ENCODE assay signal across 8 mouse cellular contexts in the genomic region with DNA sequence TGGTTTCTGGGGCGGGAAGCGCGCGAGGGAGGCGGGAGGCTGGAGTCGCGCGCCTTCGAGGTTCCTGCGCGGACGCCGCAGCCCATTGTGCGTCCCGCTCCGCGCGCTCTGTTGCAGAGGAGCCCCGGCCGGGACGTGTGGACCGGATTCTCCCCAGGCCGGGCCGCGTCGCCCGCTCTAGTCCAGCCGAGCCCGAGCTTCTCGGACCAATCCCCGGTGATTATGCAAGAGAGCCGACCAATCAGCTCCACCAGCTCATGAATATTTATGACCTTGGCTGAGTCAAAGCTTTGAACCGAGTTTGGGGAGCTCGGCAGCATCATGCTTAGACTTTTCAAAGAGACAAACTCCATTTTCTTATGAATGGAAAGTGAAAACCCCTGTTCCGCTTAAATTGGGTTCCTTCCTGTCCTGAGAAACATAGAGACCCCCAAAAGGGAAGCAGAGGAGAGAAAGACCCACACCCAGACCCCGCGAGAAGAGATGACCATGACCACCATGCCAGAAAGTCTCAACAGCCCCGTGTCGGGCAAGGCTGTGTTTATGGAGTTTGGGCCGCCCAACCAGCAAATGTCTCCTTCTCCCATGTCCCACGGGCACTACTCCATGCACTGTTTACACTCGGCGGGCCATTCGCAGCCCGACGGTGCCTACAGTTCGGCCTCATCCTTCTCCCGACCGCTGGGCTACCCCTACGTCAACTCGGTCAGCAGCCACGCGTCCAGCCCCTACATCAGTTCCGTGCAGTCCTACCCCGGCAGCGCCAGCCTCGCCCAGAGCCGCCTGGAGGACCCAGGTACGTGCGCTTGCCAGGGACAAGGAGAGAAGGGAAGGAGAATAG. TPM values are rescaled to one million over a fixed set of nuclear protein-coding genes. Genes with fewer than 3 reads are reported as not detected.
DNase-seq lines count a peak whose midpoint lies in the region; ATAC-seq and TF ChIP-seq lines count a peak whose summit lies in the region.

No protein-coding gene starts in this region.

- ATAC-seq in intestine, embryonic 15.5 days = peak; percentile 93
- peak; percentile 87 for ATAC-seq in liver, embryonic 13.5 days (ENCODE audit: low read depth)

- H3K4me1 ChIP-seq in spleen, adult 2 months (ENCODE audit: control insufficient read depth, insufficient read depth, insufficient read length) = peaks cover 14% of the 10 kb centered on the region
- peaks cover 17% of the 10 kb centered on the region for H3K4me1 ChIP-seq in intestine, embryonic 15.5 days (replicated peaks)
- H3K4me1 ChIP-seq in liver, embryonic 13.5 days (replicated peaks) = peaks cover 28% of the 10 kb centered on the region

- H3K36me3 ChIP-seq in spleen, adult 2 months (ENCODE audit: control insufficient read depth, insufficient read depth, low read length) = no peaks in the 10 kb centered on the region
- H3K36me3 ChIP-seq in intestine, embryonic 15.5 days = no peaks in the 10 kb centered on the region
- H3K36me3 ChIP-seq in liver, embryonic 13.5 days = no peaks in the 10 kb centered on the region

- WGBS in spleen, adult 2 months = 2% methylated on average over 60 of the region's 60 CpGs
- WGBS in intestine, embryonic 15.5 days = under 1% methylated on average over 60 of the region's 60 CpGs
- under 1% methylated on average over 60 of the region's 60 CpGs for WGBS in liver, embryonic 13.5 days (ENCODE audit: insufficient replicate concordance)

- peaks cover 54% of the 10 kb centered on the region for H3K27me3 ChIP-seq in spleen, adult 2 months (ENCODE audit: control insufficient read depth, insufficient read depth, low read length)
- H3K27me3 ChIP-seq in intestine, embryonic 15.5 days (replicated peaks) = peaks cover 94% of the 10 kb centered on the region
- H3K27me3 ChIP-seq in liver, embryonic 13.5 days = peaks cover 100% of the 10 kb centered on the region

- H3K27ac ChIP-seq in spleen, adult 2 months (ENCODE audit: insufficient read depth, low read length) = no peak overlapping the region
- H3K27ac ChIP-seq in intestine, embryonic 15.5 days = peak overlapping the region; percentile 14; the same call in 1 of the 2 replicates
- H3K27ac ChIP-seq in liver, embryonic 13.5 days = no peak overlapping the region

- no peak for TF ChIP-seq CTCF in spleen, adult 2 months (IDR thresholded peaks at IDR 0.05; ENCODE audit: extremely low read depth, insufficient read depth, insufficient read length, insufficient replicate concordance)

- H3K4me3 ChIP-seq in spleen, adult 2 months (ENCODE audit: extremely low read depth, insufficient read depth, insufficient read length) = peak overlapping the region; percentile 44; the same call in 1 of the 2 replicates
- peak overlapping the region; percentile 50 for H3K4me3 ChIP-seq in intestine, embryonic 15.5 days (replicated peaks)
- peak overlapping the region; percentile 55 for H3K4me3 ChIP-seq in liver, embryonic 13.5 days (replicated peaks)

- no peaks in the 10 kb centered on the region for H3K9me3 ChIP-seq in intestine, embryonic 15.5 days
- no peaks in the 10 kb centered on the region for H3K9me3 ChIP-seq in liver, embryonic 13.5 days (replicated peaks)

- peak overlapping the region; percentile 91 for H3K4me2 ChIP-seq in intestine, embryonic 15.5 days (replicated peaks)
- peak overlapping the region; percentile 77 for H3K4me2 ChIP-seq in liver, embryonic 13.5 days

- 0 out of 2 replicates have a peak overlapping the region, but pooled peaks have one; percentile 26 for H3K9ac ChIP-seq in intestine, embryonic 15.5 days
- no peak overlapping the region for H3K9ac ChIP-seq in liver, embryonic 13.5 days

- no peak for DNase-seq in spleen, adult 2 months (ENCODE audit: low read depth in 1 of 2, low spot score in 2 of 2)
- DNase-seq in spleen, postnatal 14 days (ENCODE audit: low spot score in 2 of 2) = no peak
- DNase-seq in embryo, embryonic 10.5 days (ENCODE audit: low spot score) = peak; percentile 95
- DNase-seq in gonadal fat pad, adult 2 months (ENCODE audit: low read depth) = peak; percentile 28
- DNase-seq in liver, embryonic 13.5 days = peak; percentile 57
- DNase-seq in naive thymus-derived CD4-positive, alpha-beta T cell, adult 2 months (ENCODE audit: low read depth) = peak; percentile 43
- DNase-seq in thymus, postnatal 25 days = peak; percentile 67

- no peak for TF ChIP-seq POLR2A in spleen, adult 2 months (IDR thresholded peaks at IDR 0.05; ENCODE audit: low read depth, low read length)

RNA-seq across cellular contexts. Expression of a gene that starts 1.8 kb away (rescaled TPM):
- 0.28 TPM in 1 of 2 replicates, not detected in the other for polyA plus RNA-seq in spleen, adult 2 months (2012; rRNA removed)
- not detected in 2 replicates for polyA plus RNA-seq in gonadal fat pad, adult 2 months (2012; rRNA removed)
- polyA plus RNA-seq in intestine, embryonic 15.5 days (2015; fragmentation: Nextera tagmentation; extraction: Ambion mirVana) = 7.1 and 7.8 TPM in 2 replicates
- 0.07 TPM in 1 of 2 replicates, not detected in the other for polyA plus RNA-seq in liver, embryonic 13.5 days (2015; fragmentation: Nextera tagmentation; extraction: Ambion mirVana)

RNA-seq across cellular contexts. Expression of a gene that starts 16.8 kb away (rescaled TPM):
- polyA plus RNA-seq in spleen, adult 2 months (2012; rRNA removed) = not detected in 2 replicates
- not detected in 2 replicates for polyA plus RNA-seq in gonadal fat pad, adult 2 months (2012; rRNA removed)
- polyA plus RNA-seq in intestine, embryonic 15.5 days (2015; fragmentation: Nextera tagmentation; extraction: Ambion mirVana) = 3.2 and 4.7 TPM in 2 replicates
- polyA plus RNA-seq in liver, embryonic 13.5 days (2015; fragmentation: Nextera tagmentation; extraction: Ambion mirVana) = not detected in 2 replicates

Comparison
In these comparisons a context has a peak if more than half of its experiments do, and no peak if none do; other contexts are left out.
1. DNase-seq: peak in embryo, embryonic 10.5 days (single experiment), gonadal fat pad, adult 2 months (single experiment), liver, embryonic 13.5 days (single experiment), naive thymus-derived CD4-positive, alpha-beta T cell, adult 2 months (single experiment) and thymus, postnatal 25 days (single experiment); none in spleen, adult 2 months (0 of 2) and spleen, postnatal 14 days (0 of 2).
2. Peak in every context shown above with its lines, with median percentiles within 50 percentile points of each other: H3K4me3 ChIP-seq.